Mouse (Mus musculus) erythroblast, embryonic 14.5 days (primary cell): Measurements from ENCODE around the gene Socs7.

Experiments
- GATA1 ChIP-seq: IDR thresholded peaks from 2 replicates; pipeline ENCODE4 v1.6.1; 2012; ENCODE audit warnings: low read length, inconsistent platforms, mixed read lengths
- TAL1 ChIP-seq: IDR thresholded peaks from 3 replicates; pipeline ENCODE4 v1.6.1; 2012; ENCODE audit warnings: low read length, inconsistent platforms, mixed read lengths

GRCm38 (mm10) chr11:97352027-97352684 is 10.2 kb upstream of the Socs7 start, which contains the start of gene Gpr179:
- TF ChIP-seq GATA1 (no peak), TAL1 (no peak)
